Mouse (Mus musculus) stomach, embryonic 15.5 days (tissue): ENCODE results near the gene Ccdc59. TPM values are rescaled to one million over a fixed set of nuclear protein-coding genes. Genes with fewer than 3 reads are reported as not detected.

Experiments
- ATAC-seq: fragments of 200-750 bp; cut with Nextera tagmentation; 2 replicates; pipeline ENCODE4 v1.8.0; 2017; ENCODE audit warnings: low read depth, moderate number of reproducible peaks, moderate TSS enrichment; ENCODE audit not compliant: insufficient read depth, low FRiP score
- H3K27ac ChIP-seq: fragments of 300-500 bp; sonication (generic); 2 replicates; pipeline ENCODE4 v1.5.1; 2015; ENCODE audit warnings: mild to moderate bottlenecking, inconsistent platforms
- H3K27me3 ChIP-seq: fragments of 300-500 bp; sonication (generic); replicated peaks from 2 replicates; pipeline ENCODE4 v1.6.1; 2015; ENCODE audit warnings: inconsistent platforms
- H3K36me3 ChIP-seq: fragments of 300-500 bp; sonication (generic); 2 replicates; pipeline ENCODE4 v1.6.1; 2015; ENCODE audit warnings: inconsistent platforms
- H3K4me1 ChIP-seq: fragments of 300-500 bp; sonication (generic); 2 replicates; pipeline ENCODE4 v1.6.1; 2015; ENCODE audit warnings: inconsistent platforms
- H3K4me2 ChIP-seq: fragments of 300-500 bp; sonication (generic); 2 replicates; pipeline ENCODE4 v1.6.1; 2015; ENCODE audit warnings: mild to moderate bottlenecking, inconsistent platforms
- H3K4me3 ChIP-seq: fragments of 300-500 bp; sonication (generic); replicated peaks from 2 replicates; pipeline ENCODE4 v1.5.1; 2015; ENCODE audit warnings: inconsistent platforms
- H3K9ac ChIP-seq: fragments of 300-500 bp; sonication (generic); 2 replicates; pipeline ENCODE4 v1.6.1; 2015; ENCODE audit warnings: inconsistent platforms
- H3K9me3 ChIP-seq: fragments of 300-500 bp; sonication (generic); 2 replicates; pipeline ENCODE4 v1.6.1; 2016; ENCODE audit warnings: inconsistent platforms
- WGBS: fragments of 180-500 bp; shearing (Covaris S2); methylation state at CpG from one replicate; pipeline ENCODE4 v1.1.7; 2015; 5-methylcytosine and 5-hydroxymethylcytosine counted together
- polyA plus RNA-seq: library from polyadenylated mRNA; unstranded; fragments of >200 nt; fragmentation: Nextera tagmentation; extraction: Ambion mirVana; gene quantifications from 2 replicates; pipeline ENCODE4 v1.2.1, GENCODE M21; 2015

Ccdc59 gene
- polyA plus RNA-seq: 53.8 and 53.9 TPM in 2 replicates

- WGBS: under 1% methylated on average over 90 of the region's 90 CpGs
- Histone ChIP-seq H3K4me3 (peak within 1 kb of the TSS; percentile 91), H3K27ac (peak within 1 kb of the TSS; percentile 97), H3K4me1 (peaks cover 3% of the 10 kb centered on the region; the same call in 1 of the 2 replicates), H3K9me3 (no peaks in the 10 kb centered on the region), H3K36me3 (peaks cover 21% of the 10 kb centered on the region), H3K4me2 (peak within 1 kb of the TSS; percentile 53), H3K9ac (peak within 1 kb of the TSS; percentile 79), H3K27me3 (no peaks in the 10 kb centered on the region)
- ATAC-seq: peak; percentile 97
Observed at GRCm38 (mm10) chr10:105840928-105841888, at the start of gene Ccdc59, which contains the start of gene Mettl25. Ccdc59 (plus strand) TSS chr10:105841067. Mettl25 (minus strand) TSS chr10:105841380.

GRCm38 (mm10) chr10:105793776-105794552 lies 46.9 kb upstream of the Ccdc59 start:
- peak overlapping the region; percentile 77 for H3K27ac ChIP-seq

GRCm38 (mm10) chr10:105797250-105797924 lies 43.5 kb upstream of the Ccdc59 start:
- H3K4me2 ChIP-seq: no peak overlapping the region
- no peak overlapping the region for H3K9ac ChIP-seq
- no peaks in the 10 kb centered on the region for H3K27me3 ChIP-seq
- H3K9me3 ChIP-seq: no peaks in the 10 kb centered on the region
- WGBS: 44% methylated on average over 8 of the region's 8 CpGs
- no peaks in the 10 kb centered on the region for H3K36me3 ChIP-seq
- no peak overlapping the region for H3K27ac ChIP-seq
- no peak overlapping the region for H3K4me3 ChIP-seq
- 0 out of 2 replicates have a peak, but pooled peaks have one; percentile 24 for ATAC-seq
- H3K4me1 ChIP-seq: no peaks in the 10 kb centered on the region

More at GRCm38 (mm10) chr10:105793776-105794552, 46.9 kb upstream of the Ccdc59 start:
- Histone ChIP-seq H3K9me3 (no peaks in the 10 kb centered on the region), H3K4me2 (peak overlapping the region; percentile 2; the same call in 1 of the 2 replicates), H3K4me3 (no peak overlapping the region), H3K36me3 (no peaks in the 10 kb centered on the region), H3K4me1 (no peaks in the 10 kb centered on the region), H3K27me3 (no peaks in the 10 kb centered on the region), H3K9ac (no peak overlapping the region)
- WGBS: 27% methylated on average over 15 of the region's 15 CpGs
- peak; percentile 61; the same call in 1 of the 2 replicates for ATAC-seq

GRCm38 (mm10) chr10:105801147-105801546 lies 39.7 kb upstream of the Ccdc59 start:
- Histone ChIP-seq H3K36me3 (no peaks in the 10 kb centered on the region), H3K27me3 (no peaks in the 10 kb centered on the region), H3K9me3 (no peaks in the 10 kb centered on the region), H3K4me2 (no peak overlapping the region), H3K4me3 (no peak overlapping the region), H3K4me1 (no peaks in the 10 kb centered on the region), H3K9ac (no peak overlapping the region), H3K27ac (no peak overlapping the region)
- ATAC-seq: 0 out of 2 replicates have a peak, but pooled peaks have one; percentile 22
- WGBS: 57% methylated on average over 6 of the region's 6 CpGs

GRCm38 (mm10) chr10:105802132-105802531 lies 38.7 kb upstream of the Ccdc59 start:
- ATAC-seq: no peak
- H3K4me3 ChIP-seq: no peak overlapping the region
- no peaks in the 10 kb centered on the region for H3K27me3 ChIP-seq
- no peaks in the 10 kb centered on the region for H3K36me3 ChIP-seq
- no peak overlapping the region for H3K4me2 ChIP-seq
- whole genome bisulfite sequencing: 93% methylated on average over 6 of the region's 6 CpGs
- H3K9ac ChIP-seq: no peak overlapping the region
- H3K4me1 ChIP-seq: no peaks in the 10 kb centered on the region
- H3K27ac ChIP-seq: no peak overlapping the region
- H3K9me3 ChIP-seq: no peaks in the 10 kb centered on the region

- no peak for ATAC-seq
- Histone ChIP-seq H3K4me2 (no peak overlapping the region), H3K36me3 (no peaks in the 10 kb centered on the region), H3K4me3 (no peak overlapping the region), H3K9me3 (no peaks in the 10 kb centered on the region), H3K27ac (no peak overlapping the region), H3K9ac (no peak overlapping the region), H3K27me3 (no peaks in the 10 kb centered on the region), H3K4me1 (no peaks in the 10 kb centered on the region)
- WGBS: 77% methylated on average over 2 of the region's 2 CpGs
Observed at GRCm38 (mm10) chr10:105803461-105803860, 37.4 kb upstream of the Ccdc59 start.

GRCm38 (mm10) chr10:105806259-105807010 lies 34.4 kb upstream of the Ccdc59 start:
- Histone ChIP-seq H3K27me3 (no peaks in the 10 kb centered on the region), H3K4me2 (no peak overlapping the region)
- WGBS: 68% methylated on average over 7 of the region's 7 CpGs

GRCm38 (mm10) chr10:105834627-105835228 lies 6.1 kb upstream of the Ccdc59 start:
- Histone ChIP-seq H3K27ac (no peak overlapping the region), H3K4me1 (no peaks in the 10 kb centered on the region), H3K27me3 (no peaks in the 10 kb centered on the region), H3K36me3 (no peaks in the 10 kb centered on the region), H3K9ac (no peak overlapping the region), H3K4me2 (no peak overlapping the region), H3K4me3 (no peak overlapping the region), H3K9me3 (no peaks in the 10 kb centered on the region)
- WGBS: 66% methylated on average over 10 of the region's 10 CpGs
- ATAC-seq: no peak; the same call in 1 of the 2 replicates

More at GRCm38 (mm10) chr10:105806259-105807010, 34.4 kb upstream of the Ccdc59 start:
- Histone ChIP-seq H3K9ac (no peak overlapping the region), H3K36me3 (no peaks in the 10 kb centered on the region), H3K4me1 (no peaks in the 10 kb centered on the region), H3K27ac (no peak overlapping the region), H3K9me3 (no peaks in the 10 kb centered on the region), H3K4me3 (no peak overlapping the region)
- ATAC-seq: no peak

- H3K9me3 ChIP-seq: no peaks in the 10 kb centered on the region
- no peak overlapping the region for H3K9ac ChIP-seq
- 78% methylated on average over 7 of the region's 7 CpGs for WGBS
- ATAC-seq: no peak
- H3K4me3 ChIP-seq: no peak overlapping the region
- peaks cover 3% of the 10 kb centered on the region; the same call in 1 of the 2 replicates for H3K4me1 ChIP-seq
- no peak overlapping the region for H3K27ac ChIP-seq
- no peaks in the 10 kb centered on the region for H3K27me3 ChIP-seq
- H3K36me3 ChIP-seq: peaks cover 25% of the 10 kb centered on the region
- H3K4me2 ChIP-seq: peak overlapping the region; percentile 53
Observed at GRCm38 (mm10) chr10:105842574-105842973, 1.7 kb downstream of the Ccdc59 start.

- Histone ChIP-seq H3K27ac (no peak overlapping the region), H3K4me1 (no peaks in the 10 kb centered on the region), H3K27me3 (no peaks in the 10 kb centered on the region), H3K36me3 (peaks cover 23% of the 10 kb centered on the region), H3K9ac (no peak overlapping the region), H3K4me3 (no peak overlapping the region), H3K9me3 (no peaks in the 10 kb centered on the region), H3K4me2 (no peak overlapping the region)
- no peak for ATAC-seq
- WGBS: 83% methylated on average over 5 of the region's 5 CpGs
Observed at GRCm38 (mm10) chr10:105850286-105850685, 9.4 kb downstream of the Ccdc59 start.
